Mouse (Mus musculus): ENCODE data around the gene Brat1.

DNA sequence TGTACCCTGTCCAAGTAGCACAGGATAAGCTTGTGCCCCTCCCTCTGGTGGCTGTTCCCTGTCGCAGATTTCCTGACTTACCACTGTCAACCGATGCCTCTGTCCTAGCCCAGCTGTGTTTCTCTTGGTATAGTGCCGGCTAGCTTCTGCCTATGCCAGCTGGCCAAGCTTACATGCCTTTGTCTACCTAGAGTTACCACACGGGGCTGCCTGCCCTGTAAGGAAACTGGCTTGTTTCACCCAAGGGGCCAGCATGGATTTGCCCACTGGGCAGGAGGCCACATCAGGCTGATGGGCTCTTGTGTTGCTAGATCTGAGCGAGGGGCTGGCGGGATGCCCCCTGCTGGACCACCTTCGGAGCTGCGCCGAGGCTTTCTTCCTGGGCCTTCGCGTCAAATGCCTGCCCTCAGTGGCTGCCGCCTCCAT lies 38.9 kb downstream of the Brat1 start:
- TF ChIP-seq CTCF (IDR thresholded peaks at IDR 0.05; ENCODE audit: insufficient read depth, low read depth, low read length) (no peak), POLR2A (IDR thresholded peaks at IDR 0.05; ENCODE audit: insufficient read depth, low read depth, low read length) (no peak)

All from olfactory bulb, adult 2 months (tissue).